Mouse (Mus musculus): Measurements from ENCODE around the gene Olfr984.

Gene Olfr984

GRCm38 (mm10) chr9:40114106-40114505, at the start of gene Olfr984:
Olfr984 (minus strand) TSS chr9:40114206.
- in situ Hi-C loops (cut with MboI, MseI): no loop called here

- in situ Hi-C loops (cut with MboI, MseI): no loop called here
Observed at GRCm38 (mm10) chr9:40155118-40155644, 41.2 kb upstream of the Olfr984 start.

DNA sequence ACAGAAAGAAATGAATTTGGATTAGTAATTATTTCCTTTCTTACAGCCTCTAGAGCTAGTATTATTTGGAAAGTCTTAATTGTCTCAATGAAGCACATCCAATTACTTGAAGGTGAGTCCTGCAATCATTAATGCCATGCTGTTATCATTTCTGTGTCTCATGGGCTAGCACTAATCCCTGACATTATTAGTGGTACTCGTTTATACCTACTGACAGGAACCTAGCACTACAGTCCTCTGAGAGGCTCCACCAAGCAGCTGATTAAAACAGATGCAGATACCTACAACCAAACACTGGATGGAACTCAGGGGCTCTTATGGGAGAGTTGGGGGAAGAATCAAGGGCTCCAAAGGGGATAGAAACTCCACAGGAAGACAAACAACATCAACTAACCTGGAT, 27.5 kb upstream of the Olfr984 start:
- in situ Hi-C loops (cut with MboI, MseI): no loop called here

DNA sequence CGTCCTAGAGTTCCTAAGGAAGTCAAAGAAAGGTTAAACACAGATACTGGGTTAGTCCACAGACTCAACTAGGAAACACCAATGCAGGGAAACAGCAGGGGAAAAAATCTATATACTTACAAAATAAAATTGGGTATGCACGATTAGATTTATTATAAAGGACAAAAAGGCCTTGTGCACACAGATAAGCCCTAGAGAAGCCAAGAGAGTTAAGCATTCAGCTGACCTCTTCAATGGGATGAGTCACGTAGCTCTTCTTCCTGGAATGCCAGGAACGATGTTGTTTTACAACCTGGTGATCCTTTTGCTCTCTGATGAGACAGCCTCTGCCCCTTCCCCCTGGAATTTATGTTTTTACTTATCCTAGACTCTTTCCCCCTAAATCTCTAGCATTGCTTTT, 25.5 kb upstream of the Olfr984 start:
- in situ Hi-C loops (cut with MboI, MseI): no loop called here

DNA sequence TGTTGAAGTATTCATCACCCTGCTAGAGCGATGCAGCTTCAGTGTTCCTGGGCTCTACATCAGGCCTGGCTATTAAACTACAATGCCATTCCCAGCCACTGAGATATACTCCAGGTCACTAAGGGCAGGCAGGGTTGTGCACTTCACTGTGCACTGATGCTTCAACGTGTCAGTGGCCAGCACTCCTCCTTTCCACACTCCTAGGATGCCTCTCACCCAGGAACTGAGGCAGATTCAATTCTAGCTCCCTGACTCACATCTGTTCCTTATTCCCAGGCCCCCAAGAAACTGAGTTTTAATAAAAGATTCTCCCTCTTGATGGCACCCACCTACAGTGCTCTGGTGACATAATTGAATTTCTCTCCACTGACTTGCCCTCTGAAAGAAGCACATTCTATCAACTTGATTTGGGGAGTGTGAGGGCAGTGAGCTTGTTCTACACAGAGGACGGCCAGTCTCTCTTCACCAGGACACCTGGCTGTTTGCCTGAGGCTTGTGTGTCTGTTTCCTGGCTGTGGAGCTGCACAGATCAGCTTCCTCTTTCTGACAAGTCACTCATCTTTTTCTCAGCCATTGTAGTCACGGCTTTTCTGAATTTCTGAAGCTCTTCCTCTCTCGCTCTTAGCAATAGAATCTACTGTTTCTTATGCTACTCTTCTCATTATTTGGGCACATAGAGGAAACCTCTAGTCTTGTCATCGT, 23.1 kb upstream of the Olfr984 start:
- in situ Hi-C loops (cut with MboI, MseI): no loop called here

GRCm38 (mm10) chr9:40130556-40130955, 16.6 kb upstream of the Olfr984 start:
- in situ Hi-C loops (cut with MboI, MseI): no loop called here

DNA sequence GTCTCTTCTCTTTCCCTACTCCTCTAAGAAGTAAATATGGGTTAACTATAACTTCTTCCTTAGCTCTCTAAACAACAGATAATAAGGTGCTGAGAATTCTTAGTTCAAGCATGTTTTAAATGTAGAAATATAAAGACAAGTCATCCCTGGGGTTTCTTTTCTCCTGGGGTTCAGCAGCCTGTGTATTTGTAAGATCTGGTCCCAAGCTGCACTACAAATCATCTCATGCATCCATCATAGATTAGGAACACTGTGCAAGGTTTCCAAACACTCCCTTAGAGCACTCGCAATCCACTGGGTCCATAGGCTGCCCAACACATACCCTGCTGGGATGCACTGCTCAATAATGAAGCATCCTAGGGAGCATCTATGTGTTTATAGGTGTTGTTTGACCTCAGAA, 16.1 kb upstream of the Olfr984 start, which contains the start of gene Olfr985:
Gene Olfr985 (minus strand): TSS at position 101 of the 400 bp plus-strand sequence.
- in situ Hi-C loops (cut with MboI, MseI): no loop called here

- in situ Hi-C loops (cut with MboI, MseI): no loop called here
Observed at GRCm38 (mm10) chr9:40117287-40117659, 3.3 kb upstream of the Olfr984 start.

- in situ Hi-C loops (cut with MboI, MseI): no loop called here
Observed at GRCm38 (mm10) chr9:40116645-40117286, 2.8 kb upstream of the Olfr984 start.

GRCm38 (mm10) chr9:40094769-40095168, 19.2 kb downstream of the Olfr984 start:
- in situ Hi-C loops (cut with MboI, MseI): no loop called here

DNA sequence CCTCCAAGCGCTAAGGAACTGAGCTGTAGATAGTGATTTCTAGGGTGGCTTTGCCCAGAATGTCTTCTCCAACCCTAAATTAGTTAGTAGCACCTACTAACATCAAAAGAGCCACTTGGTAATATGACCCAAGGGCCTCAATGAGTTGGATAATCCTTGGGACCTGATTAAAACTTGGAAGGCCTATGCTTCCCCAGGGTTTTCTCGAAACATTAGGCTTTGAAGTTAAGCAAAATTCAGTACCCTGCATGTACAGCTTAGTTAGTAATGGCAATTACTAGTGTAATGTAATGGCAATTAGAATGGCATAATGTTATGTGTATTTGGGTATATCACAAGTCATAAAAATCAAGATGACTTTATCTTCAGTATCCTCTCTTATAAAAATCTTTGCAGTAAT, 20.5 kb downstream of the Olfr984 start, which contains the start of gene Olfr983:
Gene Olfr983 (minus strand): TSS at position 101 of the 400 bp plus-strand sequence.
- in situ Hi-C loops (cut with MboI, MseI): no loop called here

DNA sequence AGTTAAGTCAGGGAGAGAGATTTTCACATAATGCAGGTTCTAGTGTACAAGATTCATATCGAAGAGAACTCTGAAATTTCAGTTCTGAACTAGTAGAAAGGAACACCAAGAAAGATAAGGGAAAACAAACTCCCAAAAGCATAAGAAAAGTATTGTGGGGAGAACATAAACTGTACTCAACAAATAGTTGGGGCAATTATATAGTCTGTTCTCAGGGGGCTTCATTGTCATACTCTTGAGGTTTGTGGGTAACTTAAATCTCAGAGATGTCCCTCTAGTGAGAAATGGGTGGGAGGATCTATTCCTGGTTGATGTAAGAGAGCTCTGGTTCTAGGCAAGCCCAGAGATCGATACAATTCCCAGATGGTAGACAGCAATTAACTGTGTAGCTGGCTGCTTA, 40.5 kb downstream of the Olfr984 start, which contains the start of gene Olfr982:
Gene Olfr982 (plus strand): TSS at position 301 of the 400 bp plus-strand sequence.
- in situ Hi-C loops (cut with MboI, MseI): no loop called here

- in situ Hi-C loops (cut with MboI, MseI): no loop called here
Observed at GRCm38 (mm10) chr9:40050138-40050537, 63.9 kb downstream of the Olfr984 start.
